Mouse (Mus musculus) layer of hippocampus, adult 18-20 months (tissue): ENCODE results near the gene Cntn4. TPM values are rescaled to one million over a fixed set of nuclear protein-coding genes. Genes with fewer than 3 reads are reported as not detected.

Experiments used
- DNase-seq, 2 experiments: peaks; one replicate each; pipeline ENCODE4 v3.0.0; 2022; ENCODE audit warnings: low spot score in 2 of 2
- long read RNA-seq: library from polyadenylated mRNA; stranded (forward); transcript quantifications from one replicate; pipeline ENCODE4 v2.0.0, GENCODE M21; 2021
- total RNA-seq, 2 experiments: library from RNA; stranded (reverse); gene quantifications; 2 replicates each; pipeline ENCODE4 v1.2.3; 2021

Gene Cntn4
- 10 to 100 TPM; 26.4 to 27.1 TPM for total RNA-seq
- long read RNA-seq, full-length matches to known transcripts = 3 of 17 reads
- long read RNA-seq, partial matches to known transcripts = 6 of 17 reads
- long read RNA-seq, other reads (novel, unspliced or antisense) = 8 of 17 reads

DNA sequence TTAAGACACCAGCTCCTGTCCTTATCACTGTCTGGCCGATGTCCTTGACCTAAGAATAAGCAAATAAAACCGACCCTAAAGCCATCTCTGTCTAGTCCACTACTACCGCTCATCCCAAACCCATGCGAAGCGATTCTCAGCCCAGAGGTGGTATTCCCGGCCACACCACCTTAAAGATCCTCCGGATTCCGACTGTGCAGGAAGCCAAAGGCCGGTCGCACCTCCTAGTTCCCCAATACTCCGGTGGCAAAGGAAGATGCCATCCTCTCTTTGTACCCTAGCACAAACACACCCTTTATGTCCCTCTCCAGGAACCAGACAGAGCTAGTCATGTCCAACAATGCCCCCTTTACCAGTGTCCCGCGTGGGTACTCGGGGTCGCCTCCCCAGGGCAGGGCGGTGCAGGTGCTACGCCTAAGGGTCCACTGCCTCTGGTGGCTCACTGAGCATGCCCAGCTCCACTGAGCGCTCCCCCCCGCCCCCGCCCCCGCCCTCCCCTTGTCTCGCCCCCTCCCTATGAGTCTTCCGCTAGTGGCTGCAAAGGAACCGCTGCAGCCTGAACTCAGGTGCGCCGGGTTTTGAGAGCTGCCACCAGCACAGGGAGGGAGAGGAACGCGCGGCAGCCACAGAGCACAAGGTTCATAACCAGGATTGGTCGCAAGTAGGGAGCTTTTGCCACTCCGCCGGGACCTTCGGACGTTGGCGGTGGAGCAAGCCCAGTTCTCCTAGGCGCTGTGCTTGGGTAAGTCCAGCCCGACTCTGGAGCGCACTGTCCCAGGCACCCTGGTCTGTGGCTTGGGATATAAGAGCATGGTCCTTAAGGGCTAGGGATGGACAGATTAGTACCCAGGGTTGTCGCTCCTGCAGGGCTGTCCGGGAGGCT, at the start of gene Cntn4:
Cntn4 (plus strand) TSS at position 512 of the 883 bp plus-strand sequence.
- DNase-seq = peak; percentile 42 to 70

DNA sequence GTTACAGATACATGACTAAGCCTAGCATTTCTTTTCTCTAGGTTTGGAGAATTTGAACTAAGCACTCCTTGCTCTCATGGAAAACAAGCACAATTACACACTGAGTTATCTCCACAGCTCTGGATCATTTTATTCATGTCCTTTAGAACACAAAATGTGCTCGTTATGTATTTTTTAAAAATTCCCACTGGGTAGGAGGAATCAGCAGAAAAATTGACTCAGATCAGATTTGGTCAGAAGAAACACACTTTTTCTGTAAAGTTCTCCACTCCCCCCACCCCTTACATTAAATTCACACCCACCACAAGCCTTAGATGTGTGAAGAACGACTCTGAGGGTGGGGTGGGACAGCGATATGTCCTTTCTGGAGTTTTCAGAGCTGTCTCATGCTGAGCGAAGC, 3.2 kb upstream of the Cntn4 start:
- DNase-seq = no peak

DNA sequence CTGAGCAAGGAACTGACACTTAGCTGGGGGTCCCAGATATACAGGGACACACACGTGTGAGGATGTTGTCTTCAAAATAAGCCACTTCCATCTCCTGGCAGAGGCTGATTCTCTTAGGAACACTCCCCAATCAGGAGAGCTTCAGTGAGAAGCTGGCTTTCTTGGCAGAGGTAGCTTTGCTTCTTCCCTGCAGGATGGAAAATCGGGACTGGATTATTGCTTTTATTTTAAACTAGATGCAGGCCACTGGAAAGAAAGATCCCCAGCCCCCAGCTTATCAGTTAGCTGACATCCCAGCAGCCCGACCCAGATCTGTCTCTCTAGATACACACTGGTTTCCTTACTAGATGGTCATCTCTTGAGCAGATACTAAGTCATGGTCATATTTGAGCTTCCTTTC, 2.4 kb upstream of the Cntn4 start:
- DNase-seq = peak in 1 of 2 experiments; percentile 47

DNA sequence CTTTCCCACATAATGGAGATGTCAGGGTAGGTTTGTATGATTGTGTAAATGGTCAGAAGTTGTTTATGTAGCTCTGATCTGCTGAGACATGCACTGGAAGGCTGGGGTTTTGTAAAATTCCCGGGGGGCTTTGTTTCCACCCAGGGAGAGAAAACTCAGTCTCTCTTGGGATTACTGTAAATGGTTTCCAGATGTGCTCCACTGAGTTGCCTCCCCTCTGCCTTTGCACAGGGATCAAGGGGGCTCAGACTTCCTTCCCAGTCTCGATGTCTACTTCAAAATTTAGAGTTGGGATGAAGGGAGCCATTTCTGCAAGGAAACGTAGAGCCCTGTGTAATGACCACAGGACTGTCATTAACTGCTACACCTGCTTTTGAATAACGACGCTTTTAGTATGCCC, 823 bp upstream of the Cntn4 start:
- DNase-seq = no peak

DNA sequence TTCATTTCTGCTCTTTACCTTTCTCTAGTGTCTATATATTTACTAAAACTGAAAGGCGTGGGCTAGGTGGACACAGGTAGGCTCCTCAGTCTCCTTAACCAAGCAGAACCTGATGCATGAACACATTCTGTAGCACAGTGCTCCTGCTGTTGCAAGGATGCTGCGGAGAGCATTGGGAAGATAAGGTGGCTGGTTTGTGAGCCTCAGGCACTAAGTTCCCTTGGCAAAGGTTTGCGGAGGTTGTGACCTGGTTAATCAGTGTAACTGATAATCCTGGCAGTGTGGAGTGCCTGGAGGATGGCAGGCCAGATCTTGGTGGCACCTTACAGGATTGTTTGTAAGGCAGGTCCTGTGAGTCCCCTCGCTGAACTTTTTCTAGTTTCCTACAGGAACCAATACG, 1.3 kb downstream of the Cntn4 start:
- DNase-seq = no peak

DNA sequence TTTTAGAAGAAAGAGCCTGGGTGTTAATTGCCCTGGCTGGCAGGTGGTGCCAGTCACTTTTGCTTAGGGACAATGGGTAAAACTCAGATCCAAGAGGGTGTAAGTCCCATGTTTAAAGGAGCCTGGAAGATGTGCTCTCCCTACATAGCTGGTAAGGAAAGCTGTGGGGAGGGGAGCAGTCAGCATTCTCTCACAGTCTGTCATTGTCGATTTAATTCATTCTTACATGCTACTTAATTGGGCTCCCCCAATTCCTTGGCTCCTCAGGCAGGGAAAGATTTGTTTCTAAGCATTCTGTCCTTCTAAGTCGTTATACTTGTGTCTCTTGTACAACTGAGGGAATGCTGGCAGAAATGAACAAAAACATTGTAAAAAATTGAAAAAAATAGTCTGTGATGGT, 4.0 kb downstream of the Cntn4 start:
- no peak for DNase-seq

DNA sequence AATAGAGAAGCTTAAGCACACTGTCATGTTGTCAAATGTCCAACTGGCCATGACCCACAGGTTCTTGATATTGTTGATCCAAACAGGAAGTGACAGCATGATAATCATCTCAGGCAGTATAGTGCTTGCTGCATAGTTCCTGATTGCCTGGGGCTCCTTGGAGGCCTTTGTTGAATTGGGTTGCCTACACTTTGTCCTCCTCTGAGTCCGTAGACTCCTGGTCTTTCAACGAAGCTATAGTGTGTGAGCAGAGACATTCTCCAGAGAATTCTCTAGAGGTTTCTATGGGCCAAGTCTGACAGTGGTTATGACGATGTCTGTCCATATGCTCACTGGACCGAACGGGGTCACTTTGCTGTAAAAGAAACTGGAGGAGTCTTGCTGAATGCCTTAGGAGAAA, 5.8 kb downstream of the Cntn4 start:
- no peak for DNase-seq

DNA sequence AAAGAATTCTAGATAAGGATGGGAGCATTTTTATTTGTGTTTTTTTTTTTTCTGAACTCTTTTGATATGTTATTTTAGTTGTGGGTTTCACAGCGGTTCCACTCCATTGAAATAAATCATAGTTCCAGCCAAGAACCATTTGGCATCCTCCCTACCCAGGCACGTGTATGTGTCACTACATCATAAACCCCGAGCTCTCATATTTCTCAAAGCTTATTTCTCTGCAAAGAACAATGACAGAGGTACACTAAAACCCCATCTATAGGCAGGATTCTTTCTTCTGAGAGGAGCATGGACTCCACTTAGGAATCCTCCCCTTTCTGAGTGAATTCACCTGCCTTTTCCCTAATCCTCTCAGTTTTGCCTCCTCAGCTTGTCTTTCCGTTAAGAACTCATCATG, 6.7 kb downstream of the Cntn4 start:
- DNase-seq = no peak

DNA sequence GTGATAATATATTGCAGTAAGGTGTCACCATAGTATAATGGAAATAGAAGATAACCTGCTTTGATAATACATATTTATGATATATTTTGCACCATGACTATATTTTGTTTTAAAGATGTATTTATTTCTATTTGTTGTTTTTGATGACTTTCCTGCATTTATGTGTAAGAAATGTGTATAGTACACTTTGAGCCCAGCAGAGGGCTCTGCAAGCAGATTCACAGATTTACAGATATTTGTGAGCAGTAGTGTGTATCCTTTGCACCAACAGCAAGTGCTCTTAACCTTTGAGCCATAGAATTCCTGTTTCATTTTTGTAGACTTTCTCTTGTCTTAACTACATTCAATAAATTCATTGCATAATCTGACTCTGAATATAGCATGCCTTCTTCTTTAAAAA, 10.7 kb downstream of the Cntn4 start:
- no peak for DNase-seq

DNA sequence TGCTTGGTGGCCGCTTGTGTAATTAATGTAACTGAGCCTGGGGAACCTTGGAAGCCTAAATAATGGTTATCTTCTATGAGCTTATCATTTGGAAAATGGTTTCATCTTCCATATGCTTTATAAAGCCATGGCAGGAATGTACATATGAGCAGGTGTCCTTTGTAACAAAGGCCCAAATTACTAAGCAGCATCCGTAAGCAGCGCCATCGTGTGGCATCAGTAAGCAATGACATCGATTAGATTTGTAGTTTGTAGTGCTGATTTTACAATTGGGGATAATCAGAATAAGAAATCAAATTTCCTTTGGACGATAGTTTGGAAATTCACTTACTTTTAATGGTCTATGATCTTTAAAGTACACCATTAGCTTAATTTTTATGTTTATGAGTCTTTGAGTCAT, 64.6 kb downstream of the Cntn4 start:
- peak in 1 of 2 experiments; percentile 25 for DNase-seq

DNA sequence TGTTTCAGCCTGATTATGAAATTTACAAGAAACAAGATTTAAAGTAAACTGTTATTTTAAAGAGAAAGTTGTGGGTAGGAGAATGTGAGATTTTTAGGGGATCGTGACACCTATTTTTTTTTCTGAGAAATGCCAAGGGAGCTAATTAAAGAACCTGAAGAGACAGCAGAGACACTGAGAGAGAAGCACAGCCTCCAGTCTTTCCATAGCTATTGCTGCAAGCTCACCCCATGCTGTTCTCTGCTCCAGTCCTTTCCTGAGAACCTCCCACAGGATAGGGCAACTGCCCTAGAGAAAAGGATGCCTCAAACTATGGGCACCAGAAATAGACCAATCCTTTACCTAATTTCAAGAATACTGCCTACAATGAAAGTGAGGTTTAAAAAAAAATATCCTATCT, 103.2 kb downstream of the Cntn4 start:
- no peak for DNase-seq

DNA sequence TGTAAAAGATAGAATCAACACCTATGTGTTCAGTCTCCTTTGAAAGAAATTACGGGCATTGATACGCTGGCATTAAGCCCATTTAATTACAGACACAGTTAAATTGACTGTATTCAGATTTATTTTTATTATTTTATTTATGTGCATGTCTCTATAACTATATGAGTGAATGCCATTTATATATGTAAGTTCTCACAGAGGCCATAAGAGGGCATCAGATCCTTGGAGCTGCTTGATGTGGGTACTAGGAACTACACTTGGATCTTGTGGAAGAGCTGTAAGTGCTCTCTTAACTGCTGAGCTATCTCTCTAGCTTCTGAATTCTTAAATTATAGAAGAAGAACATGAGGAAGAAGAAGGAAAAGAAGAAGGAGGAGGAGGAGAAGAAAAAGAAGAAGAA, 111.0 kb downstream of the Cntn4 start:
- no peak for DNase-seq

DNA sequence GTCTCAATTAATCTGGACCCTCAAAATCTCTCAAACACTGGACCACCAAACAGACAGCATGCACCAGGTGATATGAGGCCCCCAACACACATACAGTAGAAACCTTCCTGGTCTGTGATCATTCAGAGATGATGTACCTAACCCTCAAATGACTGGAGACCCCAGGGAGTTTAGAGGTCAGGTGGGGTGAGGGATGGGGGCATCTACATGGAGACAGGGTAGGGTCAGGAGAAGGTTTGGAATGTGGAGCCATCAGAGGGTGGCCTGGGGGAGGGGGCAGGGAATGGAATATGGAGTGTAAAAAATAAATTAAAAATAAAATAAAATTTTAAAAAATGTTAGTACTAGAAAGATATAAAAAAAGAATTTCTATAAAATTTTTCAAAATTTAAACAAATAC, 157.6 kb downstream of the Cntn4 start:
- no peak for DNase-seq

DNA sequence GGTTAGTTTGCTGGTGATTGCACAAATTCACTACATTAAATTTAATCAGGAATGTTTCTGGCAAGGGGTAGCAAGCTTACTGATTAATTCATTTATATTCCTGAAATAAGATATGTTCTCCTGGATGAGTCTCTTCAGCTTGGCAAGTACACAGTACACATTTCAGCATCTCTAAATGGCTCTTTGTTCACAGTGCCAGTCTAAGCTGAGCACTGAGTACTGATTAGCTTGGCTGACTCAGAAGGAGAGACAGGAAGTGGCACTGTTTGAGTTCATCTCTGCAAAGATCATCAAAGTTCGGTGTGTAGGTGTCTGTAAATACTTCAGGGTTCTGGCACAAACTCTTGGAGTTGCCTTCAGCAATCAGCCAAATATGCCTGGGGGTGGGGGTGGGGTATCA, 169.8 kb downstream of the Cntn4 start:
- DNase-seq = peak; percentile 39 to 59

DNA sequence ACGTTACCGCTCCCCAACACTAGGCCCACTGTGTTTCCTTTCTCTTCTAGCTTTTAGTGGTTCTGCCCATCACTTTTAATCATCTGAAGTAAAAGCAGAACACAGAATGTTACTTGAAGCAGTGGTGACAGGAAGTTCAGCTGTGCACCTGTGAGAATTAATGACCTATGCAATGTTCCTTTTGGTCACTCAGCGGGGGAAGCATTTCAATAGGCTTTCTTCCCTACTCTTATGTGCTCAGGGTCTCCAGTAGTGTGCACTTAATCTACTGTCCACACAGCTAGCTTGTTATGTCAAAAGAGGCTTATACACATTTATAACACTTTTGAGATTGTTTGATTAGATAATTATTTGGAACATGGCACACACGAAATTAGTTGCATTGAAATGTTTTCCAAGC, 215.4 kb downstream of the Cntn4 start:
- DNase-seq = no peak

DNA sequence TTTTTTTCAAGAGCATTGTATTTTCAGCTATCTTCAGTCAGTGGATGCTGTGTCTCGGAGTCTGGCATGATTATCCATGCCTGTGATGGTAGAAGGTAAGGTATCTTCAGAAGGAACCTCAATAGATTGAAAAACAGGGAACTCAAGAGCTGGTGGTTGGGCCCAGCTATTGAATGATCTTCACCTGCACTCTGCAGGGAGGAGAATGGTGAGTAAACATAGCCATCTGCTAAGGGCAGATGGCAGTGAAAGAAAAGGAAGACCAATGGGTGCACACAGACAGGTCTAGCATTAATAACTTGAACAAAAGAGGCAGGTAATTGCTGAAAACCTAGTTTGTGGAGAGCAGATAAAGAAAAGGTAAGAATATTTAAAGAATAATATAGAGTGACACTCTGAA, 261.0 kb downstream of the Cntn4 start:
- no peak for DNase-seq

DNA sequence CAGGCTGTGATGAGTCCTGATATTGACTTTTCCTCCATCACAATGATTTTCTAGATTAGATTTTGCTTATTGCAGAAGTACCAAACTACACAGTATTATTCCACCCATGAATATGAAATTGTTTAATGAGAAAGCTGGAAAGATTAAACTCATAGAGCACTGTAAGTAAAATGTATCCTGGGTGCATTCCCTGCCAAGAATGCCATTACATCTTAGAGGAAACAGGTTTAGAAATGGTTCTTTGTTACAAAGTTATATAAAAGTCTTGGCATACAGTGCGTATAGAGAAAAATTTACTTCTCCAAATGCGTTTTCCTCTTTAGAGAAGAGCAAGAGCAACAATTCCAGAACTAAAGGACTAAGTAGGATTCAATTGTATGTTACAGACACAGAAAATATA, 261.8 kb downstream of the Cntn4 start:
- DNase-seq = no peak

DNA sequence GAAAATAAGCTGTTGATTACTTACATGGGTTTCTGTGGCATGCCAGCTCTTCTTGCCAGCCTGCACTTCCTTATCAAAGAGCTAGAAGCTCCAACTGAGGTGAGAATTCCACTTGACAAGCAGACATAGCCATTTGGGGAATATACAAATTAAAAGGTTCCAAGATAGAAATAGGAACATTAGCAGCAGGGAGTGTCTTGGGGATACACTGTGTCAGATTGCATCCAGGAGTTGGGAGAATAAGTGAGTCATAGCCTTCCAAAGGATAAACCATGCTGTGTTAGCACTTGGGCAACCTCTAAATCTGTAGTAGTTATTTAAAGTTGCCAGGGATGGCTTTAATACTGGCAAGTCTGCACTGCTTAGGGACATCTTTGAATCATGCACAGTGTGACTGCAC, 263.1 kb downstream of the Cntn4 start:
- DNase-seq = peak in 1 of 2 experiments; percentile 15

DNA sequence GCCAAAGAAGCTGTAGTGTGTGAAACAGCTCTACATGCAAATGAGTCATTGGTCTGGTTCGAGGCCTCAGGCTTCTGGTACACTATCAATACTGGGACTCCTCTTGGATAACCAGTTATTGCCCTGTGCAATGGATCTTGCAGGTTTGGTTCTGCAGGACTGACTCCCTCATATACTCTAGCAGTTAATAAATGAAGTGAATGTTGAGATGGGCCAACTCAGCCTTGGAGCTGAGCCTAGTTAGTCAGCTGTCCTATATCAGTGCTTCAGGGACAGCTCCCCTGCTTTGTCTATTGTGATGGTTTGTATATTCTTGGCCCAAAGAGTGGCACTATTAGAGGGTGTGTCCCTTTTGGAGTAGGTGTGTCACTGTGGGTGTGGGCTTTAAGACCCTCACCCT, 314.0 kb downstream of the Cntn4 start:
- no peak for DNase-seq

DNA sequence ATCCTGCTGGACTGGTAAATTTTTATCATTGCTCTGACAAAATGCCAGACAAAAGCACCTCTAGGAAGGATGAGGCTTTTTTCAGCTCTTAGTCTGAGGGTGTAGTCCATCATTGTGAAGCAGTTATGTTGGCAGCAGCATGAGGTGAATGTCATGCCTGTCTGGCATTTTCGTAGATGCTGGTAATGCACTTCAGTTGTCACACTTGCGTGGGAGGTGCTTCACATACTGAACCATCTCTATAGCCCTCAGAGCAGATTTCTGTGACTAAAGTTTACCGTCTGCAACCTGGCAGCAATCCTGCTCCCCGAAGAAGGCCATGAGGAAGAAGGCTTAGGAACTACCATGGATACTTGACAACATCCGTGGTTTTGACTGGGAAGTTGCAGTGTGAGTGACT, 335.6 kb downstream of the Cntn4 start:
- DNase-seq = peak in 1 of 2 experiments; percentile 19

DNA sequence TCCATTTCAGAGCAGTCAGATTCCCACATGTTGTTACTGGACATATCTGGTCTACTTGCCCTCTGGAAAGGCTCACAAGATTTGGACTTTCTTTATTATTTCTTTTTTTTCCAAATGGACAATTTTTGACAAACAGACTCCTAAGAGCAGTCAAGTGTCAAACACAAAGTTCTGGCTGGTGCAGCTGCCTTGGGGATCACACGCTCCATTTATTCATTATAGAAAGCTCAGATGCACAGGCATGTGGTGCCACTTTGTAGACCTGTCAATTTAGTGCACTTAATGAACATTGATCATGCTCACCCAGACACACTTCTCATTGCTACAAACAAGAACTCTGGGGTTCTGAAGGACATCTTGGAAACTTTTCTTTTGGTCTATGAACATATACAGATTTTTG, 337.7 kb downstream of the Cntn4 start:
- no peak for DNase-seq

DNA sequence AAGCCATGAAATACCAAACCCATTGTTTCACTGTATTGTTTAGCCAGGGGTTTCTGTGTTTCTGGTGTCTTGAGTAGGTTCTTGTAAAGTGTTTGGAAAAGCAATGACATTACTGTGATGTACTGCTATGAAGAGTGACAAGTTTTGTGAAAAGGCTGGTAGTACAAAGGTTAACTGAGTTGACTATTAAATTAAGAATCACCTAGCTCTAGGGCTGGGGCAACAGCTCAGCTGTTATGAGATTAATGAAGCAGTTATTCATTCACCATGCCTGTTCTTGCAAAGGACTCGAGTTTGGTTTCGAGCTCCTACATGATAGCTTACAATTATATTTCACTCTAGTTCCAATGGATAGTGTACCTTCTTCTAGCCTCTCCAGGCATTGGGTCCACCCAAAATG, 371.4 kb downstream of the Cntn4 start:
- no peak for DNase-seq

DNA sequence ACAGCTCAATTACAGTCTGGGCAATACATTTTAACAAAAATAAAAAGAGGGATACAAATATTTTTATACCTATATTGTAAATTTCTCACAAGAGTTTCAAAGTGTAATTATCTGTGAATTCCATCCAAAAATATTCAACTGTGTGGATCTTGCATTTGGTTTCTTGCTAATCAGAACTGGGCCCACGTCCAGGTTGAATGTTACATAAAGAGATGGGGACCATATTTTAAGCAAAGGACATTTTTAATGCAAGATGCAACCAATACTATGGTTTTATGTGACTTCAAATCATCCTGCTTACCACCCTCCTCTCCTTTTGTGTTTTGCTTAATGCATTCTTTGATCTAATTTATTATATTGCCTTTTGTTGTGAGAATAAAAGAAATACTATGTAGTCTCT, 378.7 kb downstream of the Cntn4 start:
- DNase-seq = peak in 1 of 2 experiments; percentile 29
